Mouse (Mus musculus) cerebellum, postnatal 4 days (tissue): ENCODE data around the gene Efcab6.

Source experiments
- DNase-seq, 2 experiments: peaks; one replicate each; pipeline ENCODE4 v3.0.0; 2022; ENCODE audit warnings: low spot score in 2 of 2, mixed read lengths in 1 of 2

Gene Efcab6

DNA sequence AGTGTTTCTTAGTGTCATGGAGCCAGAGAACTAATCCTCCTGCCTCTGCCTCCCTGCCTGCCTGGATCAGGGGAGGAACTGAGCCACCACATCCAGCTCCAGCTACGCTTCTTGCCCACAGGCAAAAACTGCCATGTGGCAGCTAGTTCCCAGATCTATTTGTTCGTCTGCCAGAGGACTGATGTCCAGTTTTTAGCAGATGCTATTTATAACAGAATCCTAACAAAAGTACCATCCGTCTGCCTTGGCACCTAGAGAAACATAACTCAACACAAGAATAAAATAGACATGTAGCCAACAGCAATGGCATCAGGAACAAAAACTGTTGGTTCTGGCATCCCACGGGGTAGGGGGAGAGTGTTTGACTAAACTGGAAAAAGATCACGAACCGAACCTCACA is 6.3 kb downstream of the Efcab6 start:
- DNase-seq = no peak

DNA sequence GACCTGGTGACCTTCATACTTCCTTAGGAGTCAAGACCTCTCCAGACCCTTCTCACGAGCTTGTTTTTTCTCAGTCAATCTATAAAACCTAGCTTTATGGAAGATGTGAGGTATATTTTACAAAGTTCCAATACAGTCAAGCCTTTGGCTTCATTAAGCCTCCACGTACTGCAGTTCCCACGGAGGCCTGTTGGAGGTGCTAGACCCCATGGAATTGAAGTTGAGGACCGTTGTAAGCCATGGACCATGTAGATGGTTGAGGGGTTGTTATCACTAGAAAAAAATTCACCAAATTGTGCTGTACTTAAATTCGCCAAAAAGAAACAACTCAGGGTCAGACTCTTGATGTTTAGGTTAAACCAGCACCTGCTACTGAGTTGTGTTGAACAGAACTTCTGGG is 9.1 kb downstream of the Efcab6 start:
- no peak for DNase-seq

DNA sequence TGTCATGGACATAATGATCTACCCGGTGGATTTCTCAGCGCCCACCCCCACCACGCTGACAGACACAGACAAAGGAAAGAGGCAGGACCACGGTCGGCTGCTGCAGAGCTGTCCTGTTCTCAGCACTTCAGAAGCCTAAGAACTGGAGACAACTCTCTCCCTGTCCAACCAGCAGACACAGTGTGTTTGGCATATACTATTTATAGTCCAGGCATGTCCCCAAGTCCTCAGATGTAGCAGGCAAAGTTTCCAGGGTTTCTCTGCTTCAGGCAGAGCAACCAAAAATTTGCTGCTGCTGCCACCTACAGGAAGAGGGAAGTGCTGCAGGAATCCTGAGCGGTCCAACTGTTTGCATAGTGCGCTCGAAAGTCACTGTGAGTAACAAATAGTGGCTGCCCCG is 11.3 kb downstream of the Efcab6 start:
- peak; percentile 74 to 89 for DNase-seq

DNA sequence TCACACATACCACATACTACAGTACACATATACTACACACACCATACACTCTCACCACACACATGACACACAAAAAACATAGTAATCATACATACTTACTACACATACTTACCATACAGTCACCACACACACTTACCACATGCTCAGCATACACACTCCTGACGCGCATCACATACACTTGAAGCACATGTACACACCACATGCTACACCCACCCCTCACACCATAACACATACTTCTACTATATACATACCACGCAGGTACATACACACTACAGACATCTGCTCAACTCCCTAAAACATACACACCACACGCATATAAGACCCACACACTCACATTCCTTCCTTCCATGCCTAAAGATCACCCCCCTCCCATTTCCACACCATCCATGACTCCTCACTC is 11.9 kb downstream of the Efcab6 start:
- DNase-seq = no peak

DNA sequence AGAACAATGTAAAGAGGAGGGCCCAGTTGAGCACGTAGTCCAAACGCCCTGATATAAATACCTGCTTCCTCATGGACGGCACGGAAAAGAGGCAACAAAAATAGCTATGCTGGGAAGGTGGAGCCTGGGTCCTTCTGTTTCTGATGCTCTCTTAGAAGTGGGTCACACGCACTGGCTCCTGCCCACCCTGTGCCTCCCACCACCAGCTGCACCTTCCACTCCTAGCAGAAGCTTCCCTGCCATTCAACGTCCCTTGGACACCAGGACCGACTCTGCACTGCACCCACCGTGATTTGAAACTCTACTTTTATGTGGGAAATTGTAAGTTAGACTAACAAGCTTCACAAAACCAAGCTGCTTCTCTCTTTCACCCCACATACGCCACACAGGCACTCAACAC is 12.8 kb downstream of the Efcab6 start:
- DNase-seq = no peak

DNA sequence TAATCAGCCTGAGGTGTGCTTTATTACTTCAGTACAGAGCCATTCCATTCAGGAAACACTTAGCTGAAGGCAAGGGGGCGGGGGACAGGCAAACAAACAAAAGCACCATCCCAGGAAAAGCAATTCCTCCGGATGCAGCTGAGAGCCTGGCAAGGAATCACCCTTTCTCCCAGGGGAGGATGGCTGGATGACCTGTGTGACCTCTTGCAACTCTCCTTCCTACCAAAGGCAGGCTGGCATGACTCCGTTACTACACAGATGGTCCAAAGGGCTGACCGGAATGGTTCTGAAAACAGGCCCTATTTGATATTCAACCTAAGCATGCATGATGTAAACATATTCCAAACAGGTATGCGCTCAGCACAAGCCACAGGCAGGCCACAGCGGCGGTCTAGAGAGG is 15.6 kb downstream of the Efcab6 start:
- DNase-seq = no peak

DNA sequence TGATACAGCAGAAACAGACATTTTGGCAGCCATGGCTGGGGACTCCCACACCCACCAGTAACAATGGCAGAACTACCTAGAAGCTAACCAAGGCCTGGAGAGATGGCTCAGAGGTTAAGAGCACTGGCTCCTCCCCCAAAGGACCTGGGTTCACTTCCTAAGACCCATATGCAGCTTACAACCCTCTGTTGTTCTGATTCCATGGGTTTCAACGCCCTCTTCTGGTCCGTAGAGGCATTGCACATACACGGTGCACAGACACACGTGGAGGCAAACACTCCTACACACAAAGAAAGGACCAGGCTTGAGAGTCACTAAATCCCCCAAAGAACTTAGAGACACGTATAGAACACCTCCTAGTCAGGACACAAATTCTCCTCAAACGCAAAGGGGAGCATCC is 19.6 kb downstream of the Efcab6 start:
- DNase-seq = no peak

DNA sequence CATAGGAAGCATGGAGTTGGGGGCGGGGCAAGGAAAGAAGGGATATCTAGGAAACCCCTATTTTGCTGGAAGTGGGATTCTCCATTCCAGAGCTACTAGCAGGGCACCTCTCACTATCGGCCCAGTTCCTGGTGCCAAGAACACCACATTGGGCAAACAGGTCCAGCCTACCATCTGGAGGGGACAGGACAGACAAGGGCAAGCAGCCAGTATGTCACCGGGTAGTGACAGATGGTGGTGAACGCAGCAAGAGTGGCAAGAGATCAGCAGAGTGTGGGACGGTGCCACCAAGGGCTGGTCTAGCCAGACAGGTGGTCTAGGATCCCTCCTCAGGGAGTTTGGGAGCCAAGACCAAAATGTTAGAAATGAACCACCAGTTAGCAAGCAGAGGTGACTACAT is 28.1 kb downstream of the Efcab6 start:
- peak; percentile 41 to 70 for DNase-seq

DNA sequence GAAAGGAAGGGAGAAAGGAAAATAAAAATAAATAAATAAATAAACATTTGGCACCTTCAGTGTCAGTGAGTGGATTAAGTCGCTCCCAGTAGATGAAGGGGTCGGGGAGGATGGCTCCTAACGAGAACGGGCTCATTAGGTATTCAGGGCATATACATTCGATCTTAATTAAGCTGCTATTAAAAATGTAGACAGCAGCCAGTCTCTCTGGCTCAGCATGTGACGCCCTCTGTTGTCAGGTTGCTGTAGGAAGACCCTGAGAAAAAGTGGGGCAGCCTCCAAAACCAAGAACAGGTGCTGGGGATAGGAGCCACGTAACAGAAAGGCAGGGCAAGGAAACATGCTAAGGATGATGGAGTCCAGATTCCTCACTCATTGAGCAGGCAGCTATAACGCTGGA is 39.5 kb downstream of the Efcab6 start:
- DNase-seq = no peak

DNA sequence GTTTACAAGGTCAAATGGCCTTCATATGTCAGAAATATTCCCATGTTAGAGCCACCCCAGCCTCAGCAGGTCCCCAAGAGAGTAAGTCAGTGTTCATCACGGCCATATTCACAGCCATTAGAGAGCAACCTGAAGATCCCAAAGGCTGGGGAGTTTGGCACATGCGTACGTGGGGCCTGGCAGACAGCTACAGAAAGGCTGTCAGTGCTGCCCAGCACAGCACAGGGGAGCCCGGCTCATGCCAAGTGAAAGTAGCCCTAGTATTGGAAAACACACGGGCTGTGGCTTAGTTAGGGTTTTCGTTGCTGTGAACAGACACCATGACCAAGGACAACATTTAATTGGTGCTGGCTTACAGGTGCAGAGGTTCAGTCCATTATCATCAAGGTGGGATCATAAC is 40.3 kb downstream of the Efcab6 start:
- DNase-seq = peak in 1 of 2 experiments; percentile 45

DNA sequence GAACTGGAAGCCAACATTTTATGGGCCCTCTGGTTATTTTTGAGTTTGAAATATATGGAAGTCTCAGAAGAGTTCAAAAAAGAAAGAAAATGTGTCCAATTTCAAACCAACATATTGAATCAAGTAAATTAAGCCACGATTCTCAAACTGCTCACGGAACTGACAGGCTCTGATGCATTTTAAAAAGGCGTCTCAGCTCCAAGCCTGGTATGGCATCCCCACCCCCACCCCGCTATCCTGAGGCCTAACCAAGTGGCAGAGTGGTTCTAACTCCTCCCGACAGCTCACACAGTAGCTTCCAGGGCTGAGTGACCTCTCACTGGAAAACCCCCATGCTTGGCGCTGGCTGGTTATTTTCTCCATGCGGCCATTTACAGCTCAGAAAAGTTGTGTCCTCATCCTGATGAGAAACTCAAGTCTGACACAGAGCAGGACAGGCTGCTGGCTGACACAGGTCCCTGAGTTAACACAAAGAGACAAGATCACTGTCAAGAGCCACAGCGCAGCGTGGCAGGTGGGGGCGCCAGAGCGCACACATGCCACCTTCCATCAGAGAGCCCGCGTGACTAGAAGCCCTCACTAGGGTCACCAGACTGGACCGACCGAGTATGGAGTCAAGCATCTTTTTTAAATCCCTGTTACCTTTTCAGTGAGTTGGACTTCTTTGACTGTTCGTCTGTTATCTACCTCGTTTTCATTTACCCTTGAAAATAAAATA is 55.7 kb downstream of the Efcab6 start:
- DNase-seq = peak in 1 of 2 experiments; percentile 30

DNA sequence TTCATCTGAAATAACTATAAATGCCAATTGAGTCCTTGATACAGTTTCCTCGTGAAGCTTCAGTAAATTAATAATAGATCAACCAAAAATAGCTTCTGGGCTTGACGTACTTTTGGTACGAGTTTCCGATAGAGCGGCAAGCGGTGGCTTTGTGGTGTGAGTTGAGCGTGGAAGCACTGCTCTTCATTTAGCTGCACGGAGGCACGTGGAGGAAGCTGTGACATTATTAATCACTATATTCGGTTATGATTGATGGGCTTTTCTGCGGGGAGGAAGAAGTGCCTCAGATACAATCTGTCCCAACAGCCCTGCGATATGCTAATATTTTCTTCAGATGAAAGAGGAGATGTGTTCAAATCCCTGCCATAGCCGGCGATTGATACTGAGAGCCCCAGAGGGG is 60.9 kb downstream of the Efcab6 start:
- DNase-seq = no peak

DNA sequence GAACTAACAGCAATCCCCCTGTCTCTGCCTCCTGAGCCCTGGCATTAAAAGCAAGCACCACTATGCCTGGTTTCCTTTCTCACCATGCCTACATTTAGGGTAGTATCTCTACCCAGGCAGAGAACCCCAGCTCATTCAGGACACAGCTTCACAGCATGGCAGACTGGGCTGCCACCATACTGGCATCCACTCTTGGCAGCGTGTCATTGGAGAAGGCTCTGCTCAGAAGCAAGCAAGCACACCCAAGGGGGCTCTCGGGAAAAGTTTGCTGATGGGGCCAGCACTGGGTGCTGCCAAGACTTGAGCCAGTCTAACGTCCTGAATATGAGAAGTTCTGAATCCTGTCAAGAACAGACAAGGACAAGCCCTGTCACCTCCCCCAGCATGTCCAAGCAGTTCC is 66.1 kb downstream of the Efcab6 start:
- DNase-seq = no peak

DNA sequence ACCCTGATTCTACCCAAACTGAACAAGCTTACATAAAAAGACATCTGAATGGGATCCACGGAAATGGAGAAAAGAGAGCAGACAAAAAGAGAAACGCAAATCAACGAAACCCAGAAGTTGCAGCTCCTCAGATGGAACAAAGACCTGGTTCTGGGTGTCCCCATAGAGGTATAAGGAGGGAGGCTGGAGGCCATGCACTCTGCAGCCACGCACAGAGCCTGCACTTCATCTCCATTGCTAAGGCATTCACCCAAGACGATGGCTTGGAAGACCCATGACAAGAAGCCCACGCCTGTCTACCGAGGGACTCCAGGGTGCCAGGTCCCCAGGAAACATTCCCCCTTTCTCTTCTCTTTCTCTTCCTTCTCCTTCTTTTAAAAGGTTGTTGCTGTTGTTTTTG is 66.6 kb downstream of the Efcab6 start:
- DNase-seq = no peak

DNA sequence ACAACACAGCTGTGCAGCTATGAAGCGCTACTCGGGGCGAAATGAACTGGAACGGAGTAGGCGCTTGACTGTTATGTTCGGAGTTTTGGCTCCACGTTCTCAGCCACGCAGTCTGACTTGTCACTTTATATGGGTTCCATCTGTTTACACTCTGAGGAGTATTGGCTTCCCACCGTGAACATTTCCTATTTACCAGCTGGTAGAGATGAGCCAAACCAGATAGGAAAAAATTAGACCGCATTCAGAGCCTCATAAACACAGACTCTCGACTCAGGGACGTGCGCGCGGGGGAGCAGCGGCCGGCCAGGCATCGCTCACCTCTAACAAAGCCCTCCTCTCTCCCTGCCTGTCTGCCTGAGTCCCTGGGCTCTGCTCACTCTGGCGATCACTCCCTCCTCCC is 67.1 kb downstream of the Efcab6 start:
- DNase-seq = no peak

DNA sequence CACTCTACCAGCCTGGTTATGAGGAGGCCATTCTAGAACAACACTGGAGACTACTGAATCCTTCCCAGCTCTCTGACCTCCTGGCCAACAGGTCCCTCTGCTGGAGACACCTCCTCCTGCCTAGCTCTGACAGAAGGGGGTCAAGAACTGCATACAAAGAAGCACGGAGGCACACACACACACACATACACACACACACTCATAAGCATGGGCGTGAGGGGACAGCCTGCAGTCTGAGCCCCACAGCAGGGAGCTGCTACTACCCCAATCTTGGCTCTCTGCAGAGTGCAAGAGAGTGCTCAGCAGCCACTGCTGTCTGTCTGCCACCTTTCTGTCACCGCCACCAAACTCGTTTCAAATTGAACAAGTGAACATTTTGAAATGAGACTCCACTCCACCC is 67.6 kb downstream of the Efcab6 start:
- DNase-seq = peak in 1 of 2 experiments; percentile 26

DNA sequence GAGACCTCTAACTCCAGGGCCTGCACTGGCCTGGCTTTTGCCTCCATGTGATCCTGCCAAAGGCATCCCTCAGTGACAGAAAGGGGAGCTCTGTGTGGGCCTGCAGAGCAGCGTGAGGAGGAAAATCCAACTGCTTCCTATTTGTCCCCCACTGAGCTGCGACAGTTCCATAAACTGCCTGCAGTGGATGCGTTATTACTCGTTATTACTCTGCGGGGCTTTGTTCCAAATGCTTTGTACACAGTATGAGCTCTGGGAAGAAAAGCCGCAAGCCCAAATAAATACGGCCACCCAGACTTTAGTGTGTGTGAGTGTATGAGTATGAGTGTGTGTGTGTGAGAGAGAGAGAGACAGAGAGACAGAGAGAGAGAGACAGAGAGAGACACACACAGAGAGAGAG is 68.3 kb downstream of the Efcab6 start:
- no peak for DNase-seq

DNA sequence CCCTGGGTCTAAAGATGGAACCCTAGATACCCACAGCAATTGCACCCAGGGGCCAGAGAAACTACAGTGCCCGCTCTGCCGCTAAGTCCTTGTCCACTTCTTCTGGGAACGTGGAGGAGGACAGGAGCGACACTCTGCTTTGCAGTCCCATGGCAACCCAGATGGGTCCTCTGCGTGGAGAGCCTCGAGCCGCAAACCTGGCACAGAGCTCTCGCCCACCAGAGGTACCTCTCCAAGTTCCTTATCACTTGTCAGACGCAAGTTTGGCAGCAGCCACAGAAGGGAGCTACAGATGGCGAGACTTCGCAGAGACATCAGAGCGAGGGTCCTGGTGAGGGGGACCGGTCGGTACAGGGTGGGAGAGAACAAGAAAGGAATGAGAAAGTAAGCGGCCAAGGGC is 73.0 kb downstream of the Efcab6 start:
- DNase-seq = no peak

DNA sequence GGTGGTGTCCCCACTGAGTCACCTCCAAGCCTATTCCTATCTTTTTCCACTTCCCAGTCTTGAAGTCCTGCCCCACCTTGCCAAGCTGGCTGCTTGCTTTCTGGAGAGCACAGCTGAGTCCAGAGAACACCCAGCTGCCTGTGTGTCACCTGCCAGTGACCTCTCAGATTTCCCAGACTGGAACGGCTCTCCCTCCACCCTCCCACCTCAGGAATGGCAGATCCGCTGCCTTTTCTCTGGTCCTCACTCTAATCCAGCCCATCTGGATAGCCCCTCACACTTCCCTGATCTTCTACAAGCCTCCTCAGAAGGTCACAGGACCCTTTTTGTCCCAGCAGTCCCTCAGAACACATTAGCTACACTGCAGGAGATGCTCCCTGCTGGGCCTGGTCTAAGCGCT is 73.7 kb downstream of the Efcab6 start:
- no peak for DNase-seq

DNA sequence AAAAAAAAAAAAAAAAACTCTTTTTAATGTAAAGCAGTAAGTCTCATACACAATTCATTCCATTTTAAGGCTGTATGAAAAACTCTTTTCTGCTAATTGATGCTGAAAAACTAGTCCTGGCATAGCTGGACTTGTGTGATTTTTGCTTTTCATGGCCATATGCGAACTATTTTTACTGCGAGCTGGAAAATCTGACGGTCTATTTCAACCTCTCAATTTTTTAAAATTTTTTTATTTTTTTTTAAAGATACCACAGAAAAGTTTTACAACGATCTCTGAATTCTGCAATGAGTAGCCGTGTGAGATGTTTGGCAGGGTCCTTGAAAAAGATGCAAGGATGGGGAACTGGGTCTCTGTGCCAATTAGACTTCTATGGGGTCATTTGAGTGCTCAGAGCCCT is 75.9 kb downstream of the Efcab6 start:
- no peak for DNase-seq

DNA sequence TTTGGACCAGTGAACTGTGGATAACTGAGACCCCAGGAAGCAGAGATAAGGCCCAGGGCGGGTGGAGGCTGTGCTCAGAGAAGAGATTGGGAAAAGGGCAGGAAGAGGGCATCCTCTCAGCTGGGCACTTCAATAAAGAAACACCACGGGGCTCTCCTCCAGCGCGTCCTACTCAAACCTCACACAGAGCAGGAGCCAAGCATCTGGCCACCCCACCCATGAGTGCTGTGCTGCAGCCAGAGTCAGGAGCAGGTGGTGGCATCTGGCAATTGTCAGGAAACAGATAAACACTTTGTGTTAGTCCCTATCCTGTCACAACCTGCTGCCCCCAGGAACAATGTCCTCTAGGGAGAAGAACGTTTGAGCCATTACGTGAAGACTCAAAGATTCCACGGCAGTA is 77.1 kb downstream of the Efcab6 start:
- DNase-seq = no peak

DNA sequence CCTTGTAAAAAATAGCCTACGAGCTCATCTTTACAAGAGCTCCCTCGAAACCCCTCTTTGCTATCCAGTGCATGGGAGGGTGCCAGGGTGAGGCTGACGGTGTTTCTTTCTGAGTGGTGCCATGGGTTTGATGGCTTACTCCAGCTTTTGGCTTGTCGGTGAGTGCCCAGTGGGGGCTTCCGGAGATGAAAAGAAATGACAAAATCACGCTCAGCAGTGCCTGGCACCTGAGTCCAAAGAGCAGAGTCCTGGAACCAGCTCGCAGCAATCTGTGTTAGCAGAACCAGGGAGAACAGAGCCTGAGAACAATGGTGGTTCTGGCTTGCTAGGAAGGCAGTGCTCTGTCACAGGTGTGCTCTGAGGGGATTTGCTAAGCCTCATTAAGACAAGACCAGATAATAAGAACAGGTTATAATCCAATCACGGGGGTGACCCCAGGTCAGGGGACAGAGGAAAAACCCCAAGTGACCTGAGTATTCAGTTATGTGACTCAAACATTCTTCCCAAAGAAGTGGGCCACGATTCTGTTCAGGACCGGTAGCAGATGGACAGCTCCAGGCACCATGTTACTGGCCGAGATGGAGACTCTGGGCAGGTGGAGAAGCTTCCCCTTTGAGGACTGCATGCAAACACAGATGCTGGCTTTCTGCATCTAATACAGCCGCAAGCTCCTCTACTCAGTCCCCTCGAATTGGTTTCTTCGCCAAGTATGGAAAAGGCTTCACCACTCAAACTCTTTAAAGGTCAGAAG is 82.8 kb downstream of the Efcab6 start:
- no peak for DNase-seq

DNA sequence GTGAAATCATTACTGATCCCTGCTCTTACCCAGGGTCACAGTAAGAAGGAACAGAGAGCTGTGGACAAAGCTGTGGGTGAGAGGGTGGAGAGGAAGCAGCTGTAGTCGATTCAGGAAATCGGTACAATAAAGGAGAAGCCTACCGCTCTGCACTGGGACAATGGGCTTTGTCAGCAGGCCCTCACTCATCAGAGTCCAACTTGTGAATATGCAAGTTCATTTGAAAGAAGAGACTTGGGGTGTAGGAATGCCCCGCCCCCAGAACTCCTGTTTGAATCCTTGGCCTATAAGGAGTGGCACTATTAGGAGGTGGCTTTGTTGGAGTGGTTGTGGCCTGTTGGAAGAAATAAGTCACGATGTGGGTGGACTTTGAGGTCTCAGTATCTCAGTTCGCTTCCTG is 86.3 kb downstream of the Efcab6 start:
- no peak for DNase-seq

DNA sequence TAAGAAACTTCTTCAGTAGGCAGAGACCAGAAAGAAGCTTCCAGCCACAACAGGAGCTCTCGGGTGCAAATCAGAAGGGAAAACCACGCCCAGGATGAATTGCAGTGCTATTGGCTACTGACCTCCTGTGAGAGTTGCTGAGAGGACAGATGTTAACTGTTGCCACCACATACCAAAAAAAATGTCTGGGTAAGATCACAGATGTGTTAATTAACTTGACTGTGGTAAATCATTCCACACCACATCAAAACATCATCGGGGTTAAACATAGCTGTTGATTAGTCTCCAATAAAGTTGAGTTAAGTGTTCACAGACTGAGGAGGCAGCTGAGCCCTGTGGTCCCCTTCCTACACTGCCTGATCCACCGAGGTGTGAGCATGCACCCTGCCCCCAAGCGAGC is 88.1 kb downstream of the Efcab6 start:
- no peak for DNase-seq
